Mouse (Mus musculus) forebrain, embryonic 10.5 days (tissue): ENCODE measurements at regions not wholly inside any gene's neighbourhood (a gene's known extent, or its start where the extent isn't known, plus 50 kb on each side); places are given as distances from the start of the nearest gene placed in this dataset.
A peak's percentile ranks its signal among the peaks of the same experiment; 100 is the strongest.

ENCODE experiments used
- DNase-seq: peaks from one replicate; pipeline ENCODE4 v3.0.0-alpha.2; 2017; ENCODE audit warnings: low spot score; ENCODE audit errors: extremely low spot score
- H3K27ac ChIP-seq: fragments of 300-500 bp; sonication (generic); 2 replicates; pipeline ENCODE4 v1.5.1; 2016; ENCODE audit warnings: mild to moderate bottlenecking
- H3K27me3 ChIP-seq: fragments of 300-500 bp; sonication (generic); 2 replicates; pipeline ENCODE4 v1.6.1; 2016; ENCODE audit warnings: mild to moderate bottlenecking; ENCODE audit not compliant: poor library complexity, severe bottlenecking
- H3K36me3 ChIP-seq: fragments of 300-500 bp; sonication (generic); replicated peaks from 2 replicates; pipeline ENCODE4 v1.6.1; 2016; ENCODE audit warnings: mild to moderate bottlenecking, moderate library complexity
- H3K4me1 ChIP-seq: fragments of 300-500 bp; sonication (generic); 2 replicates; pipeline ENCODE4 v1.6.1; 2016
- H3K4me3 ChIP-seq: fragments of 300-500 bp; sonication (generic); 2 replicates; pipeline ENCODE4 v1.5.1; 2016; ENCODE audit warnings: mild to moderate bottlenecking, moderate library complexity
- H3K9me3 ChIP-seq: fragments of 300-500 bp; sonication (generic); 2 replicates; pipeline ENCODE4 v1.6.1; 2016; ENCODE audit warnings: mild to moderate bottlenecking, moderate library complexity
- WGBS: fragments of 180-500 bp; shearing (Covaris S2); methylation state at CpG from one replicate; pipeline ENCODE4 v1.1.7; 2016; 5-methylcytosine and 5-hydroxymethylcytosine counted together

DNA sequence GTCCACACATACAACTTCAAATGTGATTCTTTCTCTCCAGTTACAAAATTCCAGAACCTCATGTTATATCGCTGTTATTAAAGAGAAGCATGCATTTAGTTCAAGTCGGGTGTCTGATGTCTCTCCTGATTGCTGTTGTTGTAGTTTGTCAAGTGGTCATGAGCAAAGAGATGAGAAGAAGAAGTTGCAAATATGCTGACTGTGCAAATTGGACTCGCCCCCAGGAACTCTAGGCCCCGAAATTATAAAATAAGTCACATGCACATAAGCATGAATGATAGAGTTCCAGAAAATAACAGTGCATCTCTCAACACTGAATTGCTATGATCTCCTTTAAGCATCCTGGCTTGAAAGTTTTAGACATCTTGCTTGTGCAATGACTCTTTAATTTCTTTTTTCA lies 53.3 kb downstream of the Kif2b start:
- Histone ChIP-seq H3K4me1 (no peaks in the 10 kb centered on the region), H3K36me3 (no peaks in the 10 kb centered on the region), H3K9me3 (no peaks in the 10 kb centered on the region), H3K4me3 (no peak overlapping the region), H3K27ac (no peak overlapping the region), H3K27me3 (no peaks in the 10 kb centered on the region)
- DNase-seq, result no peak
- WGBS, result 94% methylated on average over 4 of the region's 4 CpGs

GRCm38 (mm10) chr11:91479236-91479635 lies 98.1 kb downstream of the Kif2b start:
- H3K4me3 ChIP-seq, result no peak overlapping the region
- 89% methylated on average over 2 of the region's 2 CpGs for WGBS

GRCm38 (mm10) chr11:91463578-91464401 lies 113.6 kb downstream of the Kif2b start:
- 39% methylated on average over 8 of the region's 8 CpGs for WGBS
- peaks cover 20% of the 10 kb centered on the region for H3K4me1 ChIP-seq
- no peaks in the 10 kb centered on the region for H3K27me3 ChIP-seq
- no peak for DNase-seq
- H3K27ac ChIP-seq, result 0 out of 2 replicates have a peak overlapping the region, but pooled peaks have one; percentile 20
- no peaks in the 10 kb centered on the region for H3K9me3 ChIP-seq
- H3K4me3 ChIP-seq, result no peak overlapping the region
- H3K36me3 ChIP-seq, result no peaks in the 10 kb centered on the region

More at GRCm38 (mm10) chr11:91479236-91479635, 98.1 kb downstream of the Kif2b start:
- no peaks in the 10 kb centered on the region for H3K36me3 ChIP-seq
- H3K27ac ChIP-seq, result no peak overlapping the region
- no peaks in the 10 kb centered on the region for H3K9me3 ChIP-seq
- H3K27me3 ChIP-seq, result no peaks in the 10 kb centered on the region
- H3K4me1 ChIP-seq, result no peaks in the 10 kb centered on the region
- no peak for DNase-seq

- no peak overlapping the region for H3K4me3 ChIP-seq
- no peak for DNase-seq
- no peak overlapping the region for H3K27ac ChIP-seq
- H3K4me1 ChIP-seq, result peaks cover 20% of the 10 kb centered on the region
- no peaks in the 10 kb centered on the region for H3K9me3 ChIP-seq
- H3K36me3 ChIP-seq, result no peaks in the 10 kb centered on the region
- H3K27me3 ChIP-seq, result no peaks in the 10 kb centered on the region
- 89% methylated on average over 3 of the region's 3 CpGs for WGBS
Observed at GRCm38 (mm10) chr11:91461946-91462345, 115.4 kb downstream of the Kif2b start.

DNA sequence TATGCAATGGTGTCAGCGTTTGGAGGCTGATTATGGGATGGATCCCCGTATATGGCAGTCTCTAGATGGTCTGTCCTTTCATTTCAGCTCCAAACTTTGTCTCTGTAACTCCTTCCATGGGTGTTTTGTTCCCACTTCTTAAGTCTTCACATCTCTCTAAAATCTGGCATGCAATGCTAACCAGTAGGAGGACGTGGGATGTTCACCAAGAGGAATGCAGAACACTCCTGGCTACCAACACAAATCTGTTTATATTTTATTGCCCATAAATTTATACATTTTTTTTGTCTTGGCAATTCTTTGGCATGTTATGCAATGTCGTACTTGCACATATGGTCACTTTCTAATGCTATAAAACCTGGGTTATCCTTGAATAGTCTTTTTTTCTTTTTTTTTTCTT lies 135.0 kb downstream of the Kif2b start:
- no peak for DNase-seq
- no peaks in the 10 kb centered on the region for H3K27me3 ChIP-seq
- no peaks in the 10 kb centered on the region for H3K9me3 ChIP-seq
- no peak overlapping the region for H3K27ac ChIP-seq
- no peak overlapping the region for H3K4me3 ChIP-seq
- 87% methylated on average over 4 of the region's 4 CpGs for WGBS
- no peaks in the 10 kb centered on the region for H3K4me1 ChIP-seq
- no peaks in the 10 kb centered on the region for H3K36me3 ChIP-seq

GRCm38 (mm10) chr11:91432195-91432594 lies 145.2 kb downstream of the Kif2b start:
- Histone ChIP-seq H3K36me3 (no peaks in the 10 kb centered on the region), H3K27ac (no peak overlapping the region), H3K4me1 (no peaks in the 10 kb centered on the region), H3K4me3 (no peak overlapping the region), H3K9me3 (no peaks in the 10 kb centered on the region), H3K27me3 (no peaks in the 10 kb centered on the region)
- no peak for DNase-seq
- 90% methylated on average over 5 of the region's 5 CpGs for WGBS

DNA sequence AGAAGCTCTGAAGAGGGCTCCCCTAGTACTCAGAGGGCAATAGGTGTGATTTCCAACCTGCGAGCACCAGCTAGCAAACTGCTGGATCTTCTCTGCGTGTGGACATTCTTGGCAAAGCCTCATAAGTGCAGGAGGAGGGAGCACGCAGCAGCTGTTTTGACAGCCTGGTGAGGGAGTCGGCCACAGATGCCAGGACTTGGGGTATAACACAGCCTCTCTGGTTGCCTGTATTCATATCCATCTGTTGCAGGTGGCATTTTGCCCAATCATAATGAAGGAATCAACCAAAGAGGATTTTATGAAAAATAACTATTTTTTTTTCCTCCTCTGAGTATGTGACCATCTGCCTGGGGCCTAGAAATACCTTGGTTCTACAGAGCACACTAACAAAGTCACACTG lies 150.6 kb downstream of the Kif2b start:
- H3K27me3 ChIP-seq, result no peaks in the 10 kb centered on the region
- 94% methylated on average over 4 of the region's 4 CpGs for WGBS

DNA sequence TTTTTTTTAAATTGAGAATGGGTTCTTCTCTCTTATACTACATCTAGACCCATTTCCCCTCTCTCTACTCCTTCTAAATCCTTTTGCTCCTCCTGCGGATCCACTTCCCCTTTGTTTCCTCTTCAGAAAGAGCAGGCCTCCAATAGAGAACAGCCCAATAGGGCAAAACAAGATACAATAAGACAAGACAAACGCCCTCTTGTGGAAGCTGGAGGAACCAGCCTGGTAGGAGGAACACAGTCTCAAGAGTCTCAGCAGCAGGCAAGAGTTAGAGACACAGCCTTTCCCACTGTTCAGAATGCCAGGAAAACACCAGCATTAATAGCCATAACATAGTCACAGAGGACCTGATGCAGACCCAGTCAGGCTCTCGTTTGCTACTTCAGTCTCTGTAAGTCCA lies 190.2 kb downstream of the Kif2b start:
- 60% methylated on average over 3 of the region's 3 CpGs for WGBS
- H3K4me1 ChIP-seq, result no peaks in the 10 kb centered on the region
- H3K9me3 ChIP-seq, result no peaks in the 10 kb centered on the region
- H3K27ac ChIP-seq, result no peak overlapping the region
- H3K27me3 ChIP-seq, result no peaks in the 10 kb centered on the region
- no peaks in the 10 kb centered on the region for H3K36me3 ChIP-seq
- no peak for DNase-seq
- no peak overlapping the region for H3K4me3 ChIP-seq

More for the DNA sequence above, 150.6 kb downstream of the Kif2b start:
- no peaks in the 10 kb centered on the region for H3K4me1 ChIP-seq
- H3K36me3 ChIP-seq, result no peaks in the 10 kb centered on the region
- no peak overlapping the region for H3K27ac ChIP-seq
- no peak overlapping the region for H3K4me3 ChIP-seq
- no peaks in the 10 kb centered on the region for H3K9me3 ChIP-seq
- no peak for DNase-seq

DNA sequence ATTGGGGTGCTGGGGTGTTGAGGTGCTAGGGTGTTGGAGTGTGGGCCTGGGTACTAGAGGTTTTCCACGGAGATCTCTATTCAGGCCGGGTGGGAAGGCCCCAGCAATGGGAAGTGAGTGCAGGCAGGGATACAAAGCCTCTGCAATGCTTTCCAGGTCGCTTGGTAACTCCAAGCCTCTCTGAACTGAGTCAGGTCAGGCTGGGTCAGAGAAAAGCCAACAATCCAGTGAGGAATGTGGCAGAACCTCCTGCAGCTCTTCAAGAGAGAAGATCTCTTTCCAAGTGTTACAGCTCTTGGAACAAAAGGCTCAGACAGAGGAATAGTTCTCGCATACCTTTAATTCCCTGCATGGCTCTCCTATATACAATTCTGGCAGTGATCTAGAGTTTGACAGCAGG lies 220.3 kb downstream of the Kif2b start:
- H3K4me3 ChIP-seq, result no peak overlapping the region
- no peaks in the 10 kb centered on the region for H3K36me3 ChIP-seq
- no peak overlapping the region for H3K27ac ChIP-seq
- WGBS, result 23% methylated on average over 4 of the region's 4 CpGs
- H3K4me1 ChIP-seq, result peaks cover 11% of the 10 kb centered on the region
- no peaks in the 10 kb centered on the region for H3K27me3 ChIP-seq
- DNase-seq, result no peak
- no peaks in the 10 kb centered on the region for H3K9me3 ChIP-seq

DNA sequence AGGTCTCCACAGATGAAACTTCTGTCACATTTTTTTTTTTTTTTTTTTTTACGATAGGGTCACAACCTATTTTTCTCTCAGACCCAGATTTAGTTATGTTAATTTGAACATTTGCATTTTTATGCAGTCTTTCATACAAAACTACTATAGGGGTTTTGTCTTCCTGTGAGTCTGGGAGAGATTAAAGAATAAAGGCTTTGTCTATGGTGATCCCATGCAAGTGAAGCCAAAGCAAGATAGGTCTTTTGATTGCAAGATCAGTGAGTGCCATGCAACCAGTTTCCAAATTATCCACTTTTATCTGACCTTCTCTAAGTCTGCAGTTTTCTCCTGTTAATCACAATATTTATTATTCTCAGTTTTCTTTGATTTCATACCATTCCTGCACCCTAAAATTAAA lies 234.7 kb downstream of the Kif2b start:
- Histone ChIP-seq H3K27ac (no peak overlapping the region), H3K9me3 (no peaks in the 10 kb centered on the region), H3K36me3 (no peaks in the 10 kb centered on the region), H3K4me3 (no peak overlapping the region), H3K4me1 (no peaks in the 10 kb centered on the region), H3K27me3 (no peaks in the 10 kb centered on the region)
- WGBS, result 59% methylated on average over 1 of the region's 1 CpGs
- no peak for DNase-seq

GRCm38 (mm10) chr11:91333056-91333455 lies 244.3 kb downstream of the Kif2b start:
- Histone ChIP-seq H3K27ac (no peak overlapping the region), H3K36me3 (no peaks in the 10 kb centered on the region), H3K27me3 (no peaks in the 10 kb centered on the region), H3K4me3 (no peak overlapping the region), H3K9me3 (no peaks in the 10 kb centered on the region), H3K4me1 (peaks cover 18% of the 10 kb centered on the region; the same call in 1 of the 2 replicates)
- WGBS, result 42% methylated on average over 3 of the region's 3 CpGs
- no peak for DNase-seq

GRCm38 (mm10) chr11:91327543-91327942 lies 249.8 kb downstream of the Kif2b start:
- DNase-seq, result no peak
- Histone ChIP-seq H3K4me1 (peaks cover 6% of the 10 kb centered on the region; the same call in 1 of the 2 replicates), H3K27me3 (no peaks in the 10 kb centered on the region), H3K4me3 (no peak overlapping the region), H3K36me3 (no peaks in the 10 kb centered on the region), H3K27ac (no peak overlapping the region), H3K9me3 (no peaks in the 10 kb centered on the region)
- WGBS, result 92% methylated on average over 8 of the region's 8 CpGs

DNA sequence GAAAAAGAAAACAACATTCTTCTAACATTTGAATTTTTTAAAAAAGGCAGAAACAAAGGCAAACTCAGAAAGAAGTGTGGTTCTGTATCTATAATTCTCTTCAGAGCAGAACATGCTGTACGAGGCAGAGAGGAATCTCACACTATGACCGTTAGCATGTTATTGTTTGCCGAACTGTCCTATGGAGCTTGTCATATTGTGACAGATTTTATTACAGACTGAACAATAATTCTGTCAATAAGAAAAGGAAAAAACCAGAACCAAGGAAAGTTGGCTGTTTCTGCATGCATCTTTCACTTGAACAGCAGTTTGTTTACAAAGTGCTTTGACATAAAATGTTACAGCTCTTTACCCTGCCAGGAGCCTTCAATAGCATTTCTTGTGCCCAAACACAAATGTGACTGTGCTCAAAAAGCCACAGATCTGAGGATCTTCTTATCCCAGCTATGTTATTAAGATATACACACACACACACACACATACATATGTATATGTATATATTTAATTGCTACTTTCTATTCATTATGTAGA lies 267.1 kb downstream of the Kif2b start:
- H3K27ac ChIP-seq, result no peak overlapping the region
- no peak overlapping the region for H3K4me3 ChIP-seq
- no peaks in the 10 kb centered on the region for H3K27me3 ChIP-seq
- WGBS, result 80% methylated on average over 3 of the region's 3 CpGs
- no peaks in the 10 kb centered on the region for H3K9me3 ChIP-seq
- DNase-seq, result no peak
- H3K4me1 ChIP-seq, result no peaks in the 10 kb centered on the region
- H3K36me3 ChIP-seq, result no peaks in the 10 kb centered on the region
